Mouse (Mus musculus): Measurements from ENCODE around the gene Uggt2. TPM values are rescaled to one million over a fixed set of nuclear protein-coding genes. Genes with fewer than 3 reads are reported as not detected.

Uggt2 gene
- polyA plus RNA-seq, 1 experiment from 2014 or later: 36.4 TPM

GRCm38 (mm10) chr14:118980358-118980757 is 118.9 kb downstream of the Uggt2 start:
- no peak overlapping the region for H3K4me2 ChIP-seq (ENCODE audit: low read depth, low read length)
- peaks cover 33% of the 10 kb centered on the region for H3K36me3 ChIP-seq (ENCODE audit: control insufficient read depth, insufficient read depth, low read length)
- H3K9me3 ChIP-seq (ENCODE audit: control insufficient read depth, low read length): no peaks in the 10 kb centered on the region
- WGBS: 73% methylated on average over 5 of the region's 5 CpGs
- H3K27me3 ChIP-seq (ENCODE audit: control insufficient read depth, insufficient read depth, low read length): no peaks in the 10 kb centered on the region
- no peak overlapping the region for H3K9ac ChIP-seq (replicated peaks; ENCODE audit: low read depth, low read length)
- H3K4me3 ChIP-seq (ENCODE audit: low read depth, low read length): no peak overlapping the region
- no peaks in the 10 kb centered on the region for H3K4me1 ChIP-seq (ENCODE audit: control insufficient read depth, insufficient read depth, low read length)
- ATAC-seq (ENCODE audit: low read depth): no peak
- no peak overlapping the region for H3K27ac ChIP-seq (ENCODE audit: low read depth, low read length)

- Histone ChIP-seq H3K4me2 (ENCODE audit: low read depth, low read length) (no peak overlapping the region), H3K36me3 (ENCODE audit: control insufficient read depth, insufficient read depth, low read length) (peaks cover 39% of the 10 kb centered on the region), H3K27me3 (ENCODE audit: control insufficient read depth, insufficient read depth, low read length) (no peaks in the 10 kb centered on the region), H3K27ac (ENCODE audit: low read depth, low read length) (no peak overlapping the region), H3K4me1 (ENCODE audit: control insufficient read depth, insufficient read depth, low read length) (no peaks in the 10 kb centered on the region), H3K9ac (replicated peaks; ENCODE audit: low read depth, low read length) (no peak overlapping the region), H3K4me3 (ENCODE audit: low read depth, low read length) (no peak overlapping the region), H3K9me3 (ENCODE audit: control insufficient read depth, low read length) (no peaks in the 10 kb centered on the region)
- 85% methylated on average over 7 of the region's 7 CpGs for WGBS
- no peak for ATAC-seq (ENCODE audit: low read depth)
Measured at GRCm38 (mm10) chr14:118979571-118980325, 119.5 kb downstream of the Uggt2 start.

- Histone ChIP-seq H3K4me1 (ENCODE audit: control insufficient read depth, insufficient read depth, low read length) (no peaks in the 10 kb centered on the region), H3K9ac (replicated peaks; ENCODE audit: low read depth, low read length) (no peak overlapping the region), H3K4me3 (ENCODE audit: low read depth, low read length) (no peak overlapping the region), H3K36me3 (ENCODE audit: control insufficient read depth, insufficient read depth, low read length) (peaks cover 47% of the 10 kb centered on the region), H3K9me3 (ENCODE audit: control insufficient read depth, low read length) (no peaks in the 10 kb centered on the region), H3K27ac (ENCODE audit: low read depth, low read length) (no peak overlapping the region), H3K27me3 (ENCODE audit: control insufficient read depth, insufficient read depth, low read length) (no peaks in the 10 kb centered on the region), H3K4me2 (ENCODE audit: low read depth, low read length) (no peak overlapping the region)
- no peak for ATAC-seq (ENCODE audit: low read depth)
- WGBS: 75% methylated on average over 8 of the region's 8 CpGs
Measured at GRCm38 (mm10) chr14:118977136-118977816, 122.0 kb downstream of the Uggt2 start.

- Histone ChIP-seq H3K36me3 (ENCODE audit: control insufficient read depth, insufficient read depth, low read length) (peaks cover 41% of the 10 kb centered on the region), H3K4me3 (ENCODE audit: low read depth, low read length) (no peak overlapping the region), H3K9ac (replicated peaks; ENCODE audit: low read depth, low read length) (no peak overlapping the region), H3K4me1 (ENCODE audit: control insufficient read depth, insufficient read depth, low read length) (no peaks in the 10 kb centered on the region), H3K4me2 (ENCODE audit: low read depth, low read length) (no peak overlapping the region), H3K9me3 (ENCODE audit: control insufficient read depth, low read length) (no peaks in the 10 kb centered on the region), H3K27ac (ENCODE audit: low read depth, low read length) (no peak overlapping the region), H3K27me3 (ENCODE audit: control insufficient read depth, insufficient read depth, low read length) (no peaks in the 10 kb centered on the region)
- ATAC-seq (ENCODE audit: low read depth): no peak
- WGBS: 90% methylated on average over 6 of the region's 6 CpGs
Measured at GRCm38 (mm10) chr14:118972268-118972667, 127.0 kb downstream of the Uggt2 start.

- Histone ChIP-seq H3K36me3 (ENCODE audit: control insufficient read depth, insufficient read depth, low read length) (peaks cover 18% of the 10 kb centered on the region), H3K27ac (ENCODE audit: low read depth, low read length) (no peak overlapping the region), H3K9ac (replicated peaks; ENCODE audit: low read depth, low read length) (no peak overlapping the region), H3K4me2 (ENCODE audit: low read depth, low read length) (no peak overlapping the region), H3K4me3 (ENCODE audit: low read depth, low read length) (no peak overlapping the region), H3K9me3 (ENCODE audit: control insufficient read depth, low read length) (no peaks in the 10 kb centered on the region), H3K4me1 (ENCODE audit: control insufficient read depth, insufficient read depth, low read length) (no peaks in the 10 kb centered on the region), H3K27me3 (ENCODE audit: control insufficient read depth, insufficient read depth, low read length) (no peaks in the 10 kb centered on the region)
- ATAC-seq (ENCODE audit: low read depth): no peak
- 88% methylated on average over 7 of the region's 7 CpGs for WGBS
Measured at GRCm38 (mm10) chr14:118967646-118968045, 131.6 kb downstream of the Uggt2 start.

- Histone ChIP-seq H3K9me3 (ENCODE audit: control insufficient read depth, low read length) (no peaks in the 10 kb centered on the region), H3K4me1 (ENCODE audit: control insufficient read depth, insufficient read depth, low read length) (no peaks in the 10 kb centered on the region), H3K27ac (ENCODE audit: low read depth, low read length) (no peak overlapping the region), H3K4me2 (ENCODE audit: low read depth, low read length) (no peak overlapping the region), H3K9ac (replicated peaks; ENCODE audit: low read depth, low read length) (no peak overlapping the region), H3K4me3 (ENCODE audit: low read depth, low read length) (no peak overlapping the region), H3K27me3 (ENCODE audit: control insufficient read depth, insufficient read depth, low read length) (no peaks in the 10 kb centered on the region), H3K36me3 (ENCODE audit: control insufficient read depth, insufficient read depth, low read length) (peaks cover 10% of the 10 kb centered on the region; the same call in 1 of the 2 replicates)
- no peak for ATAC-seq (ENCODE audit: low read depth)
- WGBS: 95% methylated on average over 4 of the region's 4 CpGs
Measured at GRCm38 (mm10) chr14:118965356-118966000, 133.8 kb downstream of the Uggt2 start.

GRCm38 (mm10) chr14:118958010-118958409 is 141.2 kb downstream of the Uggt2 start:
- no peaks in the 10 kb centered on the region for H3K9me3 ChIP-seq (ENCODE audit: control insufficient read depth, low read length)
- H3K4me2 ChIP-seq (ENCODE audit: low read depth, low read length): no peak overlapping the region
- H3K27ac ChIP-seq (ENCODE audit: low read depth, low read length): no peak overlapping the region
- no peak overlapping the region for H3K4me3 ChIP-seq (ENCODE audit: low read depth, low read length)
- H3K9ac ChIP-seq (replicated peaks; ENCODE audit: low read depth, low read length): no peak overlapping the region
- no peaks in the 10 kb centered on the region for H3K27me3 ChIP-seq (ENCODE audit: control insufficient read depth, insufficient read depth, low read length)
- H3K36me3 ChIP-seq (ENCODE audit: control insufficient read depth, insufficient read depth, low read length): peaks cover 24% of the 10 kb centered on the region
- 80% methylated on average over 3 of the region's 3 CpGs for WGBS
- no peak for ATAC-seq (ENCODE audit: low read depth)
- H3K4me1 ChIP-seq (ENCODE audit: control insufficient read depth, insufficient read depth, low read length): no peaks in the 10 kb centered on the region

- H3K9ac ChIP-seq (replicated peaks; ENCODE audit: low read depth, low read length): no peak overlapping the region
- no peak overlapping the region for H3K27ac ChIP-seq (ENCODE audit: low read depth, low read length)
- H3K9me3 ChIP-seq (ENCODE audit: control insufficient read depth, low read length): no peaks in the 10 kb centered on the region
- no peaks in the 10 kb centered on the region for H3K4me1 ChIP-seq (ENCODE audit: control insufficient read depth, insufficient read depth, low read length)
- no peaks in the 10 kb centered on the region for H3K27me3 ChIP-seq (ENCODE audit: control insufficient read depth, insufficient read depth, low read length)
- ATAC-seq (ENCODE audit: low read depth): no peak
- WGBS: 91% methylated on average over 9 of the region's 9 CpGs
- no peak overlapping the region for H3K4me3 ChIP-seq (ENCODE audit: low read depth, low read length)
- no peaks in the 10 kb centered on the region for H3K36me3 ChIP-seq (ENCODE audit: control insufficient read depth, insufficient read depth, low read length)
- no peak overlapping the region for H3K4me2 ChIP-seq (ENCODE audit: low read depth, low read length)
Measured at GRCm38 (mm10) chr14:118951912-118952583, 147.2 kb downstream of the Uggt2 start.

All from neural tube, embryonic 14.5 days (tissue).